Mouse (Mus musculus) brown adipose tissue, adult 24 weeks (tissue): ENCODE data around the gene Pced1b. TPM values are rescaled to one million over a fixed set of nuclear protein-coding genes. Genes with fewer than 3 reads are reported as not detected.
"Not testable (repeated sequence)": the region's sequence is repeated elsewhere in the genome, so short reads cannot be mapped to it uniquely, and the experiment has no call there.

Experiments
- H3K27ac ChIP-seq: fragments of 200-500 bp; replicated peaks from 2 replicates; pipeline ENCODE4 v1.5.1; 2012; ENCODE audit warnings: low read depth, mild to moderate bottlenecking, low read length
- H3K4me1 ChIP-seq: fragments of 200-500 bp; 2 replicates; pipeline ENCODE4 v1.6.1; 2012; ENCODE audit warnings: low read length, mixed read lengths; ENCODE audit not compliant: control insufficient read depth, insufficient read depth, insufficient read length
- H3K4me3 ChIP-seq: fragments of 200-500 bp; 2 replicates; pipeline ENCODE4 v1.5.1; 2012; ENCODE audit warnings: low read depth, mild to moderate bottlenecking, low read length, moderate library complexity; ENCODE audit not compliant: insufficient read depth
- polyA plus RNA-seq: library from polyadenylated mRNA; stranded (reverse); fragments of >200 nt; gene quantifications from 2 replicates; pipeline ENCODE4 v1.2.4, GENCODE M21; 2012; ENCODE audit not compliant: missing spikeins, insufficient read depth, insufficient read length

Pced1b gene
- polyA plus RNA-seq, 1 experiment, result 1.9 TPM

DNA sequence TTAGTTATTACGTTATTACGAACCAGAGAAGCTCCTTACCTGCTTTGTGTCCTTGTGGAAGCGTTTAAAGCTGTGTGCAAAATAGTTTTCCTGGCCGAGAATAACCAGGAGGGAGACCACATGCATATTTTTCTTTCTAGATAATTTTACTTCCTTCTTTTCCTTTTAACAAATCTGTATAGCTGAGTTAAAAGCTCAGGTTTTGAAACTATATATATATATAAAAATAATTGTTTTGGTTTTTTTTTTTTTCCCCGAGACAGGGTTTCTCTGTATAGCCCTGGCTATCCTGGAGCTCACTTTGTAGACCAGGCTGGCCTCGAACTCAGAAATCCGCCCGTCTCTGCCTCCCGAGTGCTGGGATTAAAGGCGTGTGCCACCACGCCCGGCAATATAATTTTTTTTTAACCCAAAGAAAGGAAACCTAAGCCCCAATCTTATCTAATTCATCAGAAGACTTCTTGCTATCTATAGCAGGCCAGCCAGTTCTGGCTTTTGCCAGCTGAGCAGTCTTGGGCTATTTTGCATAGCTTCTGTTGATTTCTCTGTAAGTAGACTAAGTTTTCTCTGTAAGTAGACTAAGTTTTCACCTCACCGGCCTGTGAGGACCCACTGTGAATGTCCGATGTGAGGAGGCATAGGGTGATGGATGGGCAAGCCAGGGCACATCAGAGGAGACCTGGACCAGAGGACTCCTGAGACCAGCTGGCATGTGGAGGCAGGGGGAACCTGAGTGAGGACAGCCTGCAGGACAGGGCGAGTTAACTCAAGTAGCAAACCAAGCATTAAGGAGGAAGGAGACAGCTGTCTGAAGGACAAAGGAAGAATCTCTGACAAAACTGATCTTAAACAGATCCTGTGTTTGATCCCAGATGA is 128.2 kb downstream of the Pced1b start:
- no peak overlapping the region for H3K27ac ChIP-seq
- H3K4me1 ChIP-seq, result peaks cover 10% of the 10 kb centered on the region
- no peak overlapping the region for H3K4me3 ChIP-seq

DNA sequence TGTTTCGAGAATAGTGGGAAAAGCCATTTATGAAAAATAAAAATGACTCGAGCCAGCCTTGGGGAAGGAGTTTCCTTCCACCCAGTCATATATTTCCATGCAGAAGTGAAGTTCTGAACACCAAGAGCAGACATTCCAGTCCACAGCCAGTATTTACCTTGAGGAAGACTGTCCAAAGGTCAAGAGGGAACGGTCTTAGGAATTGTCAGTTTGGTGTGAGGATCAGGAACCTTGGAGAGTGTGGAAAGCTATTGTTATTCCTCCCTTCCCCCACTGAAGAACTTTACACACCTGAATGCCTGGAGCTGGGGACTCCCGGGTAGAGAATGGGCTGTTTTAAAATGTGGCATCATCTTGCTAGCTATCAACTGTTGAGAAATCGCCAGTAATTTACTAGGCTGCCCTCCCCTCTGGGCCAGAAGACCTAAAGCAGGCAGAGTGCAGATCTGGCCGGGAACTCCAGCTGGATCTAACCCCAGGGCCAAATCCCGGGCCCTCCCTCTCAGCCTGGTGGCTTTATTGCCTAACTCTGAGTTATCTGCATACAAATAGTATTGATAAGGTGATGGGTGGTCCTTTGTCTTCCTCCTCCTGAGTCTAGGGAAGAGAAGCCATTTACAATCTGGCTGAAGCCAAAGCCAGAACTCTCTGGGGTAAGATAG is 129.3 kb downstream of the Pced1b start:
- Histone ChIP-seq H3K4me1 (peaks cover 10% of the 10 kb centered on the region), H3K4me3 (no peak overlapping the region), H3K27ac (no peak overlapping the region)

GRCm38 (mm10) chr15:97376792-97377222 is 129.9 kb downstream of the Pced1b start:
- H3K27ac ChIP-seq, result no peak overlapping the region
- no peak overlapping the region for H3K4me3 ChIP-seq
- peaks cover 10% of the 10 kb centered on the region for H3K4me1 ChIP-seq

DNA sequence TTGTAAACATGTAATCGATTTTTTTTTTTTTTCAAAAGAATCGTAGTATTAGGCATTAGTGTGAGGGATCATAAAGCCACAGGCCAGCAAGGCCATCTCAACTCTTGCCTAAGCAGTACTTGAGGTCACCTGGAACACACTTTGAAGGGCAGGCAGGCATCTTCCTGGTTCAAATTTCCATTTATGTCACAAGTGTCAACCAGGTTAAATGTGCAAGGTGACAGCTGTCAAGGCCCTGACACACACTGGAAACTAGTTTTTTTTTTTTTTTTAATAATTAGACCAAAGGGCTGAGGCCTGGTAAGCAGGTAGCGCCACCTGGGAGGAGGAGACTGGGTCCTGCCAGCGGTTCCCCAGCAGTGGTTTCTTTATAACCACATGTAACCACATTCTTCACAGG is 131.2 kb downstream of the Pced1b start:
- Histone ChIP-seq H3K4me3 (no peak overlapping the region), H3K27ac (no peak overlapping the region), H3K4me1 (peaks cover 7% of the 10 kb centered on the region; the same call in 1 of the 2 replicates)

GRCm38 (mm10) chr15:97379489-97380304 is 132.8 kb downstream of the Pced1b start:
- peaks cover 7% of the 10 kb centered on the region; the same call in 1 of the 2 replicates for H3K4me1 ChIP-seq
- no peak overlapping the region for H3K27ac ChIP-seq
- peak overlapping the region; percentile 37 for H3K4me3 ChIP-seq

DNA sequence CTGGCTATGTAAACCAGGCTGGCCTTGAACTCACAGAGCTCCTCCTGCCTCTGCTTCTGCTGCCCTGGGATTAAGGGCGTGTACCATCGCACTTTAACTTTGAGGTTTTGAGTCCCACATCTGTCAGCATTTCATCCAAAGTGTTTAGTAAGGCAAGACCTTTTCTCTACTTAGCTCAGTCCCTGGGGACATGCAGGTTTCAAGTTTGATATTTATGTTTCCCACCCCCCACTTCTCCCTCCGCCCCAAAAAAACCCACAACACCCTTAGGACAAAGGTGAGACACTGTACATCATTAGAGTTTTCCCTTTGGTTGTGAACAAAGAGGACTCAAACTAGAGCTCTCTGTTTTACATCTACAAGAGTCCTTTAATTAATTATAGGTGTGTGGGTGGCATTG is 135.7 kb downstream of the Pced1b start:
- H3K4me3 ChIP-seq, result no peak overlapping the region
- H3K4me1 ChIP-seq, result no peaks in the 10 kb centered on the region
- H3K27ac ChIP-seq, result no peak overlapping the region

GRCm38 (mm10) chr15:97383523-97384141 is 136.7 kb downstream of the Pced1b start:
- Histone ChIP-seq H3K27ac (no peak overlapping the region), H3K4me1 (no peaks in the 10 kb centered on the region), H3K4me3 (no peak overlapping the region)

GRCm38 (mm10) chr15:97384170-97385018 is 137.5 kb downstream of the Pced1b start:
- no peaks in the 10 kb centered on the region for H3K4me1 ChIP-seq
- H3K4me3 ChIP-seq, result no peak overlapping the region
- H3K27ac ChIP-seq, result no peak overlapping the region

GRCm38 (mm10) chr15:97385174-97385573 is 138.3 kb downstream of the Pced1b start:
- not testable (repeated sequence) for H3K4me1 ChIP-seq, H3K4me3 ChIP-seq, H3K27ac ChIP-seq

- Histone ChIP-seq H3K4me1 (no peaks in the 10 kb centered on the region), H3K27ac (no peak overlapping the region), H3K4me3 (no peak overlapping the region)
These were observed 140.9 kb downstream of the Pced1b start for GRCm38 (mm10) chr15:97387793-97388192.

DNA sequence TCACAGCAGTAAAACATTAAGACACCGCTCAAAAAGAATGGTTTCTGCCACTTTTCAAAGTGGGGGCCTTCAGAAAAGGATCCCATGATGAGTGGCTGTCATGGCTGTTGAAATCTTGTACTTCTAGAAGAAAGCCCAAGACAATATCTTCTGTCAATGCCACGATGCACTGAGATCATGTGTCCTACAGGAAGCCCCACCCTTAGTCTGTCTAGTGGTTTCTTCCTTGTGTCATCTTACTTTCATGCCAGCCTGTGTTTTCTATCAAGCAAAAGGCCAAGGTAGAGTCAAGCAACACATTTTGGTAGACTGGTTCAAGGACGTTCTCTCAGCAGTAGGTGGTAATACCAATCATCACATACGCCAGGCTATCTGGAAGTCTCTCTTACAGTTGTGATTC is 142.7 kb downstream of the Pced1b start:
- Histone ChIP-seq H3K27ac (no peak overlapping the region), H3K4me1 (no peaks in the 10 kb centered on the region), H3K4me3 (no peak overlapping the region)

DNA sequence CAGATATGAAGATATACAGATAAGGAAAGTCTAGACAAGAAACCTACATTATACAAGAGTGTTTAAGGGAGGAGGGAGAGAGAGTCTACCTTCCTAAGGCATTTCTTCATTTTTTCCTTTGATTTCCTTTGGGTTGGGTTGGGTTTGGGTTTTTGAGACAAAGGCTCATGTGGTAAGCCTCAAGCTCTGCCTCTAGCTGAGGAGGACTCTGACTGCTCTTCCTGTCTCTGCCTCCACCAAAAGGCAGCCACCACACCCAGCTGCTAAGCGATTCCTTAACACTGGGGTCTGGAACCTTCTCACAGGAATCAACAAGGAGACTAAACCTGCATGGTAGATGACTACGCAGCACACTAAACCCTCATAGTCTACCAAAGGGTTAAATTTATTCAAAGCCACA is 143.9 kb downstream of the Pced1b start:
- H3K27ac ChIP-seq, result no peak overlapping the region
- H3K4me1 ChIP-seq, result no peaks in the 10 kb centered on the region
- no peak overlapping the region for H3K4me3 ChIP-seq

GRCm38 (mm10) chr15:97391436-97391835 is 144.5 kb downstream of the Pced1b start:
- no peaks in the 10 kb centered on the region for H3K4me1 ChIP-seq
- no peak overlapping the region for H3K4me3 ChIP-seq
- no peak overlapping the region for H3K27ac ChIP-seq

GRCm38 (mm10) chr15:97394561-97394960 is 147.7 kb downstream of the Pced1b start:
- Histone ChIP-seq H3K4me3 (no peak overlapping the region), H3K27ac (no peak overlapping the region), H3K4me1 (no peaks in the 10 kb centered on the region)
